Mouse (Mus musculus) lung, postnatal 0 days (tissue): ENCODE measurements around the gene Hk3. TPM values are rescaled to one million over a fixed set of nuclear protein-coding genes. Genes with fewer than 3 reads are reported as not detected.

ENCODE experiments used
- ATAC-seq: fragments of 200-750 bp; cut with Nextera tagmentation; 2 replicates; pipeline ENCODE4 v1.8.0; 2017; ENCODE audit warnings: moderate library complexity
- DNase-seq: peaks from one replicate; pipeline ENCODE4 v3.0.0-alpha.2; 2016; ENCODE audit warnings: low spot score
- H3K27ac ChIP-seq: fragments of 300-500 bp; sonication (generic); 2 replicates; pipeline ENCODE4 v1.5.1; 2014; ENCODE audit warnings: antibody characterized with exemption, mild to moderate bottlenecking, low read length, mixed read lengths
- H3K27me3 ChIP-seq: fragments of 300-500 bp; sonication (generic); replicated peaks from 2 replicates; pipeline ENCODE4 v1.6.1; 2014; ENCODE audit warnings: low read length, mixed read lengths; ENCODE audit not compliant: insufficient read depth
- H3K36me3 ChIP-seq: fragments of 300-500 bp; sonication (generic); 2 replicates; pipeline ENCODE4 v1.6.1; 2014; ENCODE audit warnings: low read length, mixed read lengths; ENCODE audit not compliant: insufficient read depth
- H3K4me1 ChIP-seq: fragments of 300-500 bp; sonication (generic); 2 replicates; pipeline ENCODE4 v1.6.1; 2014; ENCODE audit warnings: antibody characterized with exemption, low read depth, low read length, mixed read lengths; ENCODE audit not compliant: insufficient read depth
- H3K4me2 ChIP-seq: fragments of 300-500 bp; sonication (generic); replicated peaks from 2 replicates; pipeline ENCODE4 v1.6.1; 2014; ENCODE audit warnings: low read depth, mild to moderate bottlenecking, low read length, moderate library complexity, mixed read lengths
- H3K4me3 ChIP-seq: fragments of 300-500 bp; sonication (generic); 2 replicates; pipeline ENCODE4 v1.5.1; 2014; ENCODE audit warnings: low read depth, low read length
- H3K9ac ChIP-seq: fragments of 300-500 bp; sonication (generic); replicated peaks from 2 replicates; pipeline ENCODE4 v1.6.1; 2014; ENCODE audit warnings: low read depth, mild to moderate bottlenecking
- H3K9me3 ChIP-seq: fragments of 300-500 bp; sonication (generic); 2 replicates; pipeline ENCODE4 v1.6.1; 2016; ENCODE audit warnings: low read length, mixed read lengths
- CTCF ChIP-seq: IDR thresholded peaks from 2 replicates; pipeline ENCODE4 v1.5.1; 2016; ENCODE audit warnings: antibody characterized with exemption, mild to moderate bottlenecking
- EP300 ChIP-seq: IDR thresholded peaks from 2 replicates; pipeline ENCODE4 v1.6.1; 2016; ENCODE audit warnings: antibody characterized with exemption, mild to moderate bottlenecking, control low read depth
- WGBS: fragments of 180-500 bp; shearing (Covaris S2); extraction: QIAGEN DNeasy Blood & Tissue Kit; methylation state at CpG from one replicate; pipeline ENCODE4 v1.1.7; 2014; 5-methylcytosine and 5-hydroxymethylcytosine counted together
- polyA plus RNA-seq: library from polyadenylated mRNA; unstranded; fragments of >200 nt; fragmentation: Nextera tagmentation; extraction: Ambion mirVana; gene quantifications from 2 replicates; pipeline ENCODE4 v1.2.1, GENCODE M21; 2015

Gene Hk3
- polyA plus RNA-seq, 1 experiment from 2014 or later: 1.0 TPM

- H3K4me3 ChIP-seq: no peak overlapping the region
- TF ChIP-seq EP300 (no peak), CTCF (no peak)
- no peak for ATAC-seq
- H3K4me2 ChIP-seq: no peak overlapping the region
- H3K9me3 ChIP-seq: no peaks in the 10 kb centered on the region
- H3K27me3 ChIP-seq: no peaks in the 10 kb centered on the region
- WGBS: 81% methylated on average over 6 of the region's 6 CpGs
- H3K36me3 ChIP-seq: no peaks in the 10 kb centered on the region
- no peak for DNase-seq
- H3K9ac ChIP-seq: no peak overlapping the region
- peaks cover 10% of the 10 kb centered on the region; the same call in 1 of the 2 replicates for H3K4me1 ChIP-seq
- H3K27ac ChIP-seq: no peak overlapping the region
Observed at GRCm38 (mm10) chr13:55008589-55008988, 12.6 kb downstream of the Hk3 start.

GRCm38 (mm10) chr13:55006415-55006742 is 14.8 kb downstream of the Hk3 start:
- Histone ChIP-seq H3K4me3 (no peak overlapping the region), H3K36me3 (no peaks in the 10 kb centered on the region), H3K4me2 (peak overlapping the region; percentile 42; the same call in 1 of the 2 replicates), H3K4me1 (peaks cover 10% of the 10 kb centered on the region; the same call in 1 of the 2 replicates), H3K9me3 (no peaks in the 10 kb centered on the region), H3K27me3 (no peaks in the 10 kb centered on the region), H3K27ac (no peak overlapping the region), H3K9ac (no peak overlapping the region)
- ATAC-seq (no peak), DNase-seq (no peak)
- TF ChIP-seq EP300 (no peak), CTCF (no peak)
- WGBS: 49% methylated on average over 7 of the region's 7 CpGs

- TF ChIP-seq EP300: no peak
- no peak for TF ChIP-seq CTCF
- no peak overlapping the region for H3K9ac ChIP-seq
- peaks cover 10% of the 10 kb centered on the region; the same call in 1 of the 2 replicates for H3K4me1 ChIP-seq
- no peak overlapping the region for H3K27ac ChIP-seq
- H3K36me3 ChIP-seq: no peaks in the 10 kb centered on the region
- H3K4me2 ChIP-seq: peak overlapping the region; percentile 42
- H3K27me3 ChIP-seq: no peaks in the 10 kb centered on the region
- no peaks in the 10 kb centered on the region for H3K9me3 ChIP-seq
- DNase-seq: peak; percentile 53
- peak; percentile 69 for ATAC-seq
- WGBS: 27% methylated on average over 31 of the region's 31 CpGs
- H3K4me3 ChIP-seq: no peak overlapping the region
Observed at GRCm38 (mm10) chr13:55005691-55006414, 15.3 kb downstream of the Hk3 start.

- Histone ChIP-seq H3K36me3 (no peaks in the 10 kb centered on the region), H3K4me3 (no peak overlapping the region), H3K9ac (no peak overlapping the region), H3K9me3 (no peaks in the 10 kb centered on the region), H3K27me3 (no peaks in the 10 kb centered on the region), H3K4me1 (peaks cover 10% of the 10 kb centered on the region; the same call in 1 of the 2 replicates), H3K27ac (no peak overlapping the region), H3K4me2 (no peak overlapping the region)
- peak; percentile 70 for ATAC-seq
- peak; percentile 71 for DNase-seq
- WGBS: 35% methylated on average over 11 of the region's 11 CpGs
- TF ChIP-seq EP300 (no peak), CTCF (0 out of 2 replicates have a peak, but pooled peaks have one; percentile 6)
Observed at GRCm38 (mm10) chr13:55004646-55005045, 16.5 kb downstream of the Hk3 start.

- Histone ChIP-seq H3K27me3 (no peaks in the 10 kb centered on the region), H3K4me3 (no peak overlapping the region), H3K27ac (no peak overlapping the region), H3K4me2 (no peak overlapping the region), H3K9ac (no peak overlapping the region), H3K9me3 (no peaks in the 10 kb centered on the region), H3K4me1 (peaks cover 10% of the 10 kb centered on the region; the same call in 1 of the 2 replicates), H3K36me3 (no peaks in the 10 kb centered on the region)
- TF ChIP-seq CTCF (no peak), EP300 (no peak)
- 74% methylated on average over 10 of the region's 10 CpGs for WGBS
- DNase-seq: no peak
- ATAC-seq: no peak
Observed at GRCm38 (mm10) chr13:55002090-55002489, 19.1 kb downstream of the Hk3 start.

GRCm38 (mm10) chr13:55000433-55000832 is 20.8 kb downstream of the Hk3 start:
- Histone ChIP-seq H3K9me3 (no peaks in the 10 kb centered on the region), H3K4me1 (peaks cover 10% of the 10 kb centered on the region; the same call in 1 of the 2 replicates), H3K4me2 (no peak overlapping the region), H3K27ac (no peak overlapping the region), H3K27me3 (no peaks in the 10 kb centered on the region), H3K9ac (no peak overlapping the region), H3K36me3 (no peaks in the 10 kb centered on the region), H3K4me3 (no peak overlapping the region)
- no peak for DNase-seq
- no peak for ATAC-seq
- WGBS: 73% methylated on average over 10 of the region's 10 CpGs
- TF ChIP-seq CTCF (no peak), EP300 (no peak)
